Mouse (Mus musculus) erythroid progenitor cell, adult 5-6 weeks (primary cell): Measurements from ENCODE around the gene Treml1. TPM values are rescaled to one million over a fixed set of nuclear protein-coding genes. Genes with fewer than 3 reads are reported as not detected.
A peak's percentile ranks its signal among the peaks of the same experiment; 100 is the strongest.

Experiments
- ATAC-seq: replicated peaks from 2 replicates; pipeline ENCODE4 v1.8.0; 2016; ENCODE audit warnings: moderate number of reproducible peaks, mild to moderate bottlenecking, moderate TSS enrichment, inconsistent platforms; ENCODE audit not compliant: poor library complexity, low FRiP score, severe bottlenecking
- total RNA-seq, 2 experiments: library from RNA; stranded (forward) in 1 of 2; stranded (reverse) in 1 of 2; fragments of 150-400 nt in 1 of 2; fragments of 186-747, 209-891 nt in 1 of 2; gene quantifications; 2 replicates each; pipeline versions ENCODE4 v1.2.3 to v1.2.4; 2015 to 2017; ENCODE audit warnings: low replicate concordance in 2 of 2

Gene Treml1
- total RNA-seq, 2 experiments from 2014 or later, result not detected

DNA sequence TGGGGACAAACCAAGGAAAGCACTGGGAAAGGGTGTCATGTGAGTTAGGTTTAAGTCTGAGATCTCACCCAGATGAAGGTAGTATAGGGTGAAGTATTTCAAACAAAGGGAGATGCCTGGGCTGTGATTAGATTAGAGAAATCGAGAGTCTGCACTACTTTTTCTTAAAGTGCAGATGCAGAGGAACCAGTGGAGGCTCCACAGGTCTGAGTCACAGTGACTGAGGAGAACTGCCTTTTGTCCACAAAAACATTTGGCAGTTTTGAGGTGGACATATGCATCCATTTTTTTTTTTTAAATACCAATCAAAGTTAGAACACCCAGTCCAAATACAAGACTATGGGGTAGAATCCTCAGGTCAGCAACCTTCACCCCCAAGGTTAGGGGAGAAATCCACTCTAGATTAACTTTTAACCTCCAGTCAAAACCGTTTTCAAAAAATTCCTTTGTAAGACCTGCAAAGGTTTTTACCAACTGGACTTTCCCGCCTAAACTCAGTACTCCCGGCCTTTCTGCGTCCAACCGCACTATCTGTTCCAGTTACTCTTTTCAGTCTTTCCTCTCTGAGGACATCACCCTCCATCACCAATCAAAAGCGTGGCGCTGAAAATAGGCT lies 48.3 kb downstream of the Treml1 start:
- ATAC-seq, result no peak

- ATAC-seq, result peak; percentile 41
These were observed 49.0 kb downstream of the Treml1 start for GRCm38 (mm10) chr17:48408526-48409291.

DNA sequence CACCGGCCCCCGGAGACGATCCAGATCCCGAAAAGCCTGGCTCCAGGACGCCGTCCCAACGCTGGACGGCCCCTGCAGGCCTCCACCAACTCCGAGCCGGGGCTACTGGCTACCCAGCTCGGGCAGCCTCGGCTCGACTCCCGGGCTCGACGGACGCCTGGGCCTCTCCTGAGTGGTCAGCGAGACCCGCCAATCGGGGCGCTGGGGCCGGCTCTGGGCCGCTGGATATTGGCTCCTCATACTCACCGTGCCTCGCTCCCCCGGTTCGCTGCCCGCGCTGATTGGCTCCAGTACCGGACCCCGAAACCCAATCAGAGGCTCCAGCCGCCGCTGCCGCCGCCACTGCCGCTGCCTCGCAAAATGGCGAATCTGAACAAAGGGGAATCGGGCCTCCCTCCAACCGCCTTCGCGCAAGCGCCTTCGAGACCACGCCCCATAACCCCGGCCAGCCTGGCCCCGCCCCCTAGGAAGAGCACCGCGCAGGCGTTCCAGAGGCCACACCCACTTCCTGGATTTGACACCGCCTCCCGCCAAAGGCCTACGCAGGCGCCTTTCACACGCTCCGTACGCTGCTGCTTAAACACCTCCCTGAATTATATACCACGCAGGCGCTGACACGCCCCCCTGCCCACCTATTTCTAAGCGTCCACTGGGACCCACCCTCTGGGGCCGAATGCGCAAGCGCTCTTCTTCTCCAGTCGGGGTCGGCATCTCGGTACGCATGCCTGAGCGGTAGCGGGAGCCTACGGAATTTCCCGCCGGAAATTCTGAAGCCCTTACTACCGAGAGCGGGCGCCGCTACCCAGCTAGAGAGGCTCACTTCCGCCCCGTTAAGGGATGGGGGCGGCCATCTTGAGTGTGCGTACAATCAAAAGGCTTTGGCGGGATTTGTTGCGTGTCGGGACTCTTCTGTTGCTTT lies 49.9 kb downstream of the Treml1 start, which contains the start of the genes Nfya and Oard1:
Gene Nfya, minus strand, starts transcription at position 527 of the 919 bp plus-strand sequence.
Gene Oard1, plus strand, starts transcription at position 635 of the 919 bp plus-strand sequence.
- ATAC-seq, result peak; percentile 83

- peak; percentile 49 for ATAC-seq
These were observed 50.6 kb downstream of the Treml1 start for GRCm38 (mm10) chr17:48410299-48410785.

- no peak for ATAC-seq
These were observed 51.5 kb downstream of the Treml1 start for GRCm38 (mm10) chr17:48411241-48411640.

DNA sequence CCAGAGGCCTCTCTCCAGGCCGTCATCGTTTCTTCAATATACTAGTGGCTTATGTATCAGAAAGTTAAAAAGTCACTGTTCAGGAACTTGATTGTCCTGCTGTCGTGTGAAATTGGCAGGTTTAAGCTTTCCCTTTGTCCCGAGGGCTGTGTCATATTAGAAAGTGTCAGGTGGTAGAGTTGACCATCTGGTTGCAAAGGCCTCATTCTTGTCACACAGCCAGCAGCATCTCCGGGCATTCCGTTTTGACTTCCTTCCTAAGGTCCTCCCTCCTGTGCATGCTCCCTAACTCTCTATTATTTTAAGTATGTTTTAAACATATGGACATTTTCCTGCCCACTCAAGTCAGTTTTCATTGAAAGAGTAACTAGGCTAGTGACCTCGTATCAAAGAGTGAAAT lies 56.3 kb downstream of the Treml1 start:
- ATAC-seq, result no peak

Other genes starting within 250 kb of the Treml1 start
- gene 9830107B12Rik, start 213.6 kb upstream of the Treml1 start, total RNA-seq (2015; ENCODE audit: low replicate concordance), result 0.42 and 5.4 TPM in 2 replicates
- 2.1 and 3.0 TPM in 2 replicates for gene 9830107B12Rik, start 213.6 kb upstream of the Treml1 start, total RNA-seq (2017; ENCODE audit: low replicate concordance)
- 2.5 and 2.9 TPM in 2 replicates for gene A530064D06Rik, start 192.6 kb upstream of the Treml1 start, total RNA-seq (2015; ENCODE audit: low replicate concordance)
- 3.5 and 5.9 TPM in 2 replicates for gene A530064D06Rik, start 192.6 kb upstream of the Treml1 start, total RNA-seq (2017; ENCODE audit: low replicate concordance)
- gene Trem1, start 127.1 kb upstream of the Treml1 start, total RNA-seq (2015; ENCODE audit: low replicate concordance), result 1.3 and 4.3 TPM in 2 replicates
- 1.4 and 5.2 TPM in 2 replicates for gene Trem1, start 127.1 kb upstream of the Treml1 start, total RNA-seq (2017; ENCODE audit: low replicate concordance)
- 8.0 and 24.9 TPM in 2 replicates for gene Trem3, start 112.1 kb upstream of the Treml1 start, total RNA-seq (2015; ENCODE audit: low replicate concordance)
- 9.3 and 19.0 TPM in 2 replicates for gene Trem3, start 112.1 kb upstream of the Treml1 start, total RNA-seq (2017; ENCODE audit: low replicate concordance)
- 2.9 and 4.2 TPM in 2 replicates for gene Treml4, start 95.6 kb upstream of the Treml1 start, total RNA-seq (2015; ENCODE audit: low replicate concordance)
- 3.5 and 16.2 TPM in 2 replicates for gene Treml4, start 95.6 kb upstream of the Treml1 start, total RNA-seq (2017; ENCODE audit: low replicate concordance)
- 5.8 and 18.4 TPM in 2 replicates for gene Treml2, start 60.4 kb upstream of the Treml1 start, total RNA-seq (2015; ENCODE audit: low replicate concordance)
- gene Treml2, start 60.4 kb upstream of the Treml1 start, total RNA-seq (2017; ENCODE audit: low replicate concordance), result 5.7 and 7.7 TPM in 2 replicates
- 7.9 and 12.6 TPM in 2 replicates for gene B430306N03Rik, start 43.8 kb upstream of the Treml1 start, total RNA-seq (2015; ENCODE audit: low replicate concordance)
- gene B430306N03Rik, start 43.8 kb upstream of the Treml1 start, total RNA-seq (2017; ENCODE audit: low replicate concordance), result 2.6 and 8.1 TPM in 2 replicates
- 2.2 TPM in 1 of 2 replicates, not detected in the other for gene Trem2, start 13.5 kb upstream of the Treml1 start, total RNA-seq (2015; ENCODE audit: low replicate concordance)
- 0.26 TPM in 1 of 2 replicates, not detected in the other for gene Trem2, start 13.5 kb upstream of the Treml1 start, total RNA-seq (2017; ENCODE audit: low replicate concordance)
- 133 and 142 TPM in 2 replicates for gene Nfya, start 50.0 kb downstream of the Treml1 start, total RNA-seq (2015; ENCODE audit: low replicate concordance)
- gene Nfya, start 50.0 kb downstream of the Treml1 start, total RNA-seq (2017; ENCODE audit: low replicate concordance), result 69.3 and 110 TPM in 2 replicates
- 42.9 and 62.9 TPM in 2 replicates for gene Oard1, start 50.1 kb downstream of the Treml1 start, total RNA-seq (2015; ENCODE audit: low replicate concordance)
- gene Oard1, start 50.1 kb downstream of the Treml1 start, total RNA-seq (2017; ENCODE audit: low replicate concordance), result 81.9 and 87.0 TPM in 2 replicates
- not detected in 2 replicates for gene Apobec2, start 73.0 kb downstream of the Treml1 start, total RNA-seq (2015; ENCODE audit: low replicate concordance)
- gene Apobec2, start 73.0 kb downstream of the Treml1 start, total RNA-seq (2017; ENCODE audit: low replicate concordance), result not detected in 2 replicates
- 464 and 482 TPM in 2 replicates for gene Tspo2, start 91.6 kb downstream of the Treml1 start, total RNA-seq (2015; ENCODE audit: low replicate concordance)
- gene Tspo2, start 91.6 kb downstream of the Treml1 start, total RNA-seq (2017; ENCODE audit: low replicate concordance), result 322 and 537 TPM in 2 replicates
- 13.4 and 20.5 TPM in 2 replicates for gene Unc5cl, start 95.0 kb downstream of the Treml1 start, total RNA-seq (2015; ENCODE audit: low replicate concordance)
- 13.2 and 24.1 TPM in 2 replicates for gene Unc5cl, start 95.0 kb downstream of the Treml1 start, total RNA-seq (2017; ENCODE audit: low replicate concordance)